Mouse (Mus musculus) lung, postnatal 4 days (tissue): ENCODE measurements at regions not wholly inside any gene's neighbourhood (a gene's known extent, or its start where the extent isn't known, plus 50 kb on each side); places are given as distances from the start of the nearest gene placed in this dataset.
A peak's percentile ranks its signal among the peaks of the same experiment; 100 is the strongest.

Experiments
- DNase-seq, 2 experiments: peaks; one replicate each; pipeline ENCODE4 v3.0.0; 2021

GRCm38 (mm10) chr17:27364899-27365298, 156.3 kb downstream of the Grm4 start:
- no peak for DNase-seq

GRCm38 (mm10) chr17:27364338-27364737, 156.9 kb downstream of the Grm4 start:
- no peak for DNase-seq

GRCm38 (mm10) chr17:27363911-27364310, 157.3 kb downstream of the Grm4 start:
- DNase-seq: no peak

- no peak for DNase-seq
These were observed 158.0 kb upstream of the Lemd2 start for GRCm38 (mm10) chr17:27362221-27362620.

GRCm38 (mm10) chr17:27361362-27361761, 157.1 kb upstream of the Lemd2 start:
- DNase-seq: peak in 1 of 2 experiments; percentile 12

- DNase-seq: no peak
These were observed 152.6 kb upstream of the Lemd2 start for GRCm38 (mm10) chr17:27356862-27357261.

GRCm38 (mm10) chr17:27355717-27356116, 151.4 kb upstream of the Lemd2 start:
- DNase-seq: no peak

- no peak for DNase-seq
These were observed 150.8 kb upstream of the Lemd2 start for GRCm38 (mm10) chr17:27355056-27355455.

- DNase-seq: no peak
These were observed 145.6 kb upstream of the Lemd2 start for GRCm38 (mm10) chr17:27349911-27350310.

- DNase-seq: no peak
These were observed 145.2 kb upstream of the Lemd2 start for GRCm38 (mm10) chr17:27349432-27349831.

- peak in 1 of 2 experiments; percentile 31 for DNase-seq
These were observed 138.0 kb upstream of the Lemd2 start for GRCm38 (mm10) chr17:27341952-27342890.

- no peak for DNase-seq
These were observed 135.6 kb upstream of the Lemd2 start for GRCm38 (mm10) chr17:27339823-27340222.

- DNase-seq: no peak
These were observed 135.0 kb upstream of the Lemd2 start for GRCm38 (mm10) chr17:27339261-27339660.

- DNase-seq: no peak
These were observed 131.4 kb upstream of the Lemd2 start for GRCm38 (mm10) chr17:27335621-27336020.

- no peak for DNase-seq
These were observed 129.3 kb upstream of the Lemd2 start for GRCm38 (mm10) chr17:27333593-27333992.

GRCm38 (mm10) chr17:27333141-27333540, 128.9 kb upstream of the Lemd2 start:
- DNase-seq: no peak

- peak in 1 of 2 experiments; percentile 8 for DNase-seq
These were observed 127.8 kb upstream of the Lemd2 start for GRCm38 (mm10) chr17:27332076-27332475.

GRCm38 (mm10) chr17:27331630-27332029, 127.4 kb upstream of the Lemd2 start:
- no peak for DNase-seq

GRCm38 (mm10) chr17:27329791-27330190, 125.5 kb upstream of the Lemd2 start:
- peak; percentile 41 to 49 for DNase-seq

GRCm38 (mm10) chr17:27329183-27329582, 124.9 kb upstream of the Lemd2 start:
- DNase-seq: no peak

GRCm38 (mm10) chr17:27325002-27325460, 120.8 kb upstream of the Lemd2 start:
- DNase-seq: peak; percentile 80 to 83

- DNase-seq: no peak
These were observed 119.2 kb upstream of the Lemd2 start for GRCm38 (mm10) chr17:27323513-27323912.

GRCm38 (mm10) chr17:27322891-27323509, 118.7 kb upstream of the Lemd2 start:
- no peak for DNase-seq
